Mouse (Mus musculus): ENCODE results near the gene Kif1bp. TPM values are rescaled to one million over a fixed set of nuclear protein-coding genes. Genes with fewer than 3 reads are reported as not detected.
A peak's percentile ranks its signal among the peaks of the same experiment; 100 is the strongest.
"Not testable (repeated sequence)": the region's sequence is repeated elsewhere in the genome, so short reads cannot be mapped to it uniquely, and the experiment has no call there.

The Kif1bp gene
- 10 to 100 TPM; 38.9 to 41.4 TPM for total RNA-seq (2021)
- long read RNA-seq, experiment 1, transcript Kif1bp-201 (7 exons, 2,472 nt), result major isoform, 68 of 74 reads
- long read RNA-seq, experiment 1, partial matches to known transcripts, result 1 of 74 reads
- long read RNA-seq, experiment 1, other reads (novel, unspliced or antisense), result 5 of 74 reads
- long read RNA-seq, experiment 2, transcript Kif1bp-201 (7 exons, 2,472 nt), result major isoform, 67 of 72 reads
- long read RNA-seq, experiment 2, partial matches to known transcripts, result 1 of 72 reads
- long read RNA-seq, experiment 2, other reads (novel, unspliced or antisense), result 4 of 72 reads

GRCm38 (mm10) chr10:62578338-62579100 lies at the start of gene Kif1bp:
Gene Kif1bp (minus strand): TSS chr10:62578457.
- peak; percentile 94 to 98 for DNase-seq
- intact Hi-C loops (cut with DNase I), result no loop called here

GRCm38 (mm10) chr10:62604161-62604560 lies 25.9 kb upstream of the Kif1bp start:
- no peak for DNase-seq
- intact Hi-C loops (cut with DNase I), result loop anchor here (5.0 kb wide), 1 partner anchor 48 kb away; the partner anchor contains the start of gene Ddx50

- no peak for DNase-seq
- intact Hi-C loops (cut with DNase I), result loop anchor here (5.0 kb wide), 1 partner anchor 49 kb away; the partner anchor contains the start of gene Ddx50
Measured at GRCm38 (mm10) chr10:62603233-62604030, 25.2 kb upstream of the Kif1bp start.

- intact Hi-C loops (cut with DNase I), result loop anchor here (5.0 kb wide), 1 partner anchor 50 kb away; the partner anchor contains the start of gene Ddx50
- peak; percentile 86 to 95 for DNase-seq
Measured at GRCm38 (mm10) chr10:62602177-62603040, 24.2 kb upstream of the Kif1bp start, which contains the start of gene Ddx21. Gene Ddx21 (minus strand): TSS chr10:62602281.

GRCm38 (mm10) chr10:62601833-62602176 lies 23.5 kb upstream of the Kif1bp start:
- DNase-seq, result no peak

GRCm38 (mm10) chr10:62601053-62601791 lies 23.0 kb upstream of the Kif1bp start:
- DNase-seq, result no peak
- intact Hi-C loops (cut with DNase I), result loop anchor here (5.0 kb wide), 1 partner anchor 51 kb away; the partner anchor contains the start of gene Ddx50

More at GRCm38 (mm10) chr10:62601833-62602176, 23.5 kb upstream of the Kif1bp start:
- intact Hi-C loops (cut with DNase I), result loop anchor here (5.0 kb wide), 1 partner anchor 50 kb away; the partner anchor contains the start of gene Ddx50

- intact Hi-C loops (cut with DNase I), result loop anchor here (5.0 kb wide), 1 partner anchor 52 kb away; the partner anchor contains the start of gene Ddx50
- DNase-seq, result no peak
Measured at GRCm38 (mm10) chr10:62600056-62600455, 21.8 kb upstream of the Kif1bp start.

- DNase-seq; intact Hi-C loops (cut with DNase I): not testable (repeated sequence)
Measured at GRCm38 (mm10) chr10:62599311-62599710, 21.1 kb upstream of the Kif1bp start.

GRCm38 (mm10) chr10:62592496-62592895 lies 14.2 kb upstream of the Kif1bp start:
- DNase-seq, result no peak
- intact Hi-C loops (cut with DNase I), result loop anchor here (5.0 kb wide), 1 partner anchor 90 kb away; no protein-coding TSS in a partner anchor

- peak; percentile 83 to 91 for DNase-seq
- intact Hi-C loops (cut with DNase I), result loop anchor here (5.0 kb wide), 1 partner anchor 92 kb away; no protein-coding TSS in a partner anchor
Measured at GRCm38 (mm10) chr10:62590200-62590599, 11.9 kb upstream of the Kif1bp start.

GRCm38 (mm10) chr10:62588616-62589015 lies 10.4 kb upstream of the Kif1bp start:
- intact Hi-C loops (cut with DNase I), result no loop called here
- peak in 1 of 2 experiments; percentile 41 for DNase-seq

GRCm38 (mm10) chr10:62583245-62583644 lies 5.0 kb upstream of the Kif1bp start:
- no peak for DNase-seq

GRCm38 (mm10) chr10:62582701-62583100 lies 4.4 kb upstream of the Kif1bp start:
- no peak for DNase-seq
- intact Hi-C loops (cut with DNase I), result no loop called here

More at GRCm38 (mm10) chr10:62583245-62583644, 5.0 kb upstream of the Kif1bp start:
- intact Hi-C loops (cut with DNase I), result no loop called here

GRCm38 (mm10) chr10:62582263-62582662 lies 4.0 kb upstream of the Kif1bp start:
- DNase-seq, result no peak
- intact Hi-C loops (cut with DNase I), result no loop called here

GRCm38 (mm10) chr10:62579129-62579528 lies 872 bp upstream of the Kif1bp start:
- DNase-seq; intact Hi-C loops (cut with DNase I): not testable (repeated sequence)

GRCm38 (mm10) chr10:62577673-62578337 lies 452 bp downstream of the Kif1bp start:
- DNase-seq, result no peak
- intact Hi-C loops (cut with DNase I), result no loop called here

GRCm38 (mm10) chr10:62575001-62575400 lies 3.3 kb downstream of the Kif1bp start:
- no peak for DNase-seq
- intact Hi-C loops (cut with DNase I), result no loop called here
